Mouse (Mus musculus) midbrain, embryonic 13.5 days (tissue): ENCODE data around the gene Tmem45a. TPM values are rescaled to one million over a fixed set of nuclear protein-coding genes. Genes with fewer than 3 reads are reported as not detected.

ENCODE experiments used
- ATAC-seq: fragments of 200-750 bp; cut with Nextera tagmentation; 2 replicates; pipeline ENCODE4 v1.8.0; 2017; ENCODE audit warnings: mild to moderate bottlenecking, moderate TSS enrichment, moderate library complexity
- H3K27ac ChIP-seq: fragments of 300-500 bp; sonication (generic); 2 replicates; pipeline ENCODE4 v1.5.1; 2015; ENCODE audit warnings: inconsistent platforms, mild to moderate bottlenecking, moderate library complexity
- H3K27me3 ChIP-seq: fragments of 300-500 bp; sonication (generic); 2 replicates; pipeline ENCODE4 v1.6.1; 2015; ENCODE audit warnings: mild to moderate bottlenecking, inconsistent platforms
- H3K36me3 ChIP-seq: fragments of 300-500 bp; sonication (generic); 2 replicates; pipeline ENCODE4 v1.6.1; 2015; ENCODE audit warnings: mild to moderate bottlenecking, inconsistent platforms
- H3K4me1 ChIP-seq: fragments of 300-500 bp; sonication (generic); replicated peaks from 2 replicates; pipeline ENCODE4 v1.6.1; 2015; ENCODE audit warnings: inconsistent platforms
- H3K4me2 ChIP-seq: fragments of 300-500 bp; sonication (generic); replicated peaks from 2 replicates; pipeline ENCODE4 v1.6.1; 2015; ENCODE audit warnings: moderate library complexity, mild to moderate bottlenecking, inconsistent platforms
- H3K4me3 ChIP-seq: fragments of 300-500 bp; sonication (generic); replicated peaks from 2 replicates; pipeline ENCODE4 v1.5.1; 2015; ENCODE audit warnings: mild to moderate bottlenecking, inconsistent platforms
- H3K9ac ChIP-seq: fragments of 300-500 bp; sonication (generic); replicated peaks from 2 replicates; pipeline ENCODE4 v1.6.1; 2015; ENCODE audit warnings: mild to moderate bottlenecking, inconsistent platforms
- H3K9me3 ChIP-seq: fragments of 300-500 bp; sonication (generic); 2 replicates; pipeline ENCODE4 v1.6.1; 2016; ENCODE audit warnings: mild to moderate bottlenecking, inconsistent platforms
- WGBS: fragments of 180-500 bp; shearing (Covaris S2); methylation state at CpG from one replicate; pipeline ENCODE4 v1.1.7; 2015; 5-methylcytosine and 5-hydroxymethylcytosine counted together
- polyA plus RNA-seq: library from polyadenylated mRNA; unstranded; fragments of >200 nt; fragmentation: Nextera tagmentation; extraction: Ambion mirVana; gene quantifications from 2 replicates; pipeline ENCODE4 v1.2.1, GENCODE M21; 2015

The Tmem45a gene
- polyA plus RNA-seq, 1 experiment from 2014 or later = 4.7 TPM

- H3K9ac ChIP-seq = no peak overlapping the region
- H3K36me3 ChIP-seq = no peaks in the 10 kb centered on the region
- H3K9me3 ChIP-seq = no peaks in the 10 kb centered on the region
- 84% methylated on average over 4 of the region's 4 CpGs for WGBS
- no peak overlapping the region for H3K27ac ChIP-seq
- no peak overlapping the region for H3K4me2 ChIP-seq
- ATAC-seq = no peak
- H3K4me3 ChIP-seq = no peak overlapping the region
- H3K4me1 ChIP-seq = no peaks in the 10 kb centered on the region
- no peaks in the 10 kb centered on the region for H3K27me3 ChIP-seq
Observed at GRCm38 (mm10) chr16:56867591-56867990, 18.4 kb downstream of the Tmem45a start.

- Histone ChIP-seq H3K36me3 (no peaks in the 10 kb centered on the region), H3K4me3 (no peak overlapping the region), H3K9ac (no peak overlapping the region), H3K9me3 (no peaks in the 10 kb centered on the region), H3K27ac (no peak overlapping the region), H3K27me3 (no peaks in the 10 kb centered on the region), H3K4me2 (no peak overlapping the region), H3K4me1 (no peaks in the 10 kb centered on the region)
- no peak for ATAC-seq
- WGBS = 69% methylated on average over 10 of the region's 10 CpGs
Observed at GRCm38 (mm10) chr16:56852841-56853587, 33.0 kb downstream of the Tmem45a start.

GRCm38 (mm10) chr16:56842988-56843387 lies 43.0 kb downstream of the Tmem45a start:
- H3K4me2 ChIP-seq = no peak overlapping the region
- H3K4me3 ChIP-seq = no peak overlapping the region
- no peak for ATAC-seq
- no peak overlapping the region for H3K27ac ChIP-seq
- H3K36me3 ChIP-seq = no peaks in the 10 kb centered on the region
- no peaks in the 10 kb centered on the region for H3K9me3 ChIP-seq
- no peaks in the 10 kb centered on the region for H3K27me3 ChIP-seq
- H3K4me1 ChIP-seq = no peaks in the 10 kb centered on the region
- H3K9ac ChIP-seq = no peak overlapping the region
- 88% methylated on average over 5 of the region's 5 CpGs for WGBS

GRCm38 (mm10) chr16:56833312-56833711 lies 52.7 kb downstream of the Tmem45a start:
- Histone ChIP-seq H3K27ac (no peak overlapping the region), H3K9ac (no peak overlapping the region), H3K4me2 (no peak overlapping the region), H3K4me1 (no peaks in the 10 kb centered on the region), H3K4me3 (no peak overlapping the region), H3K36me3 (no peaks in the 10 kb centered on the region), H3K27me3 (no peaks in the 10 kb centered on the region), H3K9me3 (no peaks in the 10 kb centered on the region)
- WGBS = 91% methylated on average over 1 of the region's 1 CpGs
- ATAC-seq = no peak

- Histone ChIP-seq H3K4me3 (no peak overlapping the region), H3K4me1 (no peaks in the 10 kb centered on the region), H3K27me3 (no peaks in the 10 kb centered on the region), H3K9ac (no peak overlapping the region), H3K9me3 (no peaks in the 10 kb centered on the region), H3K27ac (no peak overlapping the region), H3K36me3 (no peaks in the 10 kb centered on the region), H3K4me2 (no peak overlapping the region)
- no peak for ATAC-seq
- WGBS = 98% methylated on average over 2 of the region's 2 CpGs
Observed at GRCm38 (mm10) chr16:56831986-56832385, 54.0 kb downstream of the Tmem45a start.

GRCm38 (mm10) chr16:56801370-56802109 lies 84.4 kb downstream of the Tmem45a start:
- Histone ChIP-seq H3K27me3 (no peaks in the 10 kb centered on the region), H3K4me3 (no peak overlapping the region), H3K4me1 (no peaks in the 10 kb centered on the region), H3K4me2 (no peak overlapping the region), H3K27ac (no peak overlapping the region), H3K9ac (no peak overlapping the region), H3K9me3 (no peaks in the 10 kb centered on the region), H3K36me3 (no peaks in the 10 kb centered on the region)
- 88% methylated on average over 6 of the region's 6 CpGs for WGBS
- ATAC-seq = no peak

- Histone ChIP-seq H3K4me2 (no peak overlapping the region), H3K27ac (no peak overlapping the region), H3K9me3 (no peaks in the 10 kb centered on the region), H3K9ac (no peak overlapping the region), H3K27me3 (no peaks in the 10 kb centered on the region), H3K4me1 (no peaks in the 10 kb centered on the region), H3K4me3 (no peak overlapping the region), H3K36me3 (no peaks in the 10 kb centered on the region)
- WGBS = 87% methylated on average over 7 of the region's 7 CpGs
- no peak for ATAC-seq
Observed at GRCm38 (mm10) chr16:56800946-56801345, 85.0 kb downstream of the Tmem45a start.

GRCm38 (mm10) chr16:56800469-56800868 lies 85.5 kb downstream of the Tmem45a start:
- 50% methylated on average over 2 of the region's 2 CpGs for WGBS

GRCm38 (mm10) chr16:56799541-56800029 lies 86.4 kb downstream of the Tmem45a start:
- Histone ChIP-seq H3K27ac (no peak overlapping the region), H3K4me3 (no peak overlapping the region), H3K4me1 (no peaks in the 10 kb centered on the region), H3K27me3 (no peaks in the 10 kb centered on the region), H3K9ac (no peak overlapping the region), H3K4me2 (no peak overlapping the region), H3K36me3 (no peaks in the 10 kb centered on the region), H3K9me3 (no peaks in the 10 kb centered on the region)
- ATAC-seq = no peak
- WGBS = 80% methylated on average over 3 of the region's 3 CpGs

More at GRCm38 (mm10) chr16:56800469-56800868, 85.5 kb downstream of the Tmem45a start:
- H3K4me1 ChIP-seq = no peaks in the 10 kb centered on the region
- H3K9me3 ChIP-seq = no peaks in the 10 kb centered on the region
- H3K4me3 ChIP-seq = no peak overlapping the region
- no peaks in the 10 kb centered on the region for H3K36me3 ChIP-seq
- no peak overlapping the region for H3K27ac ChIP-seq
- H3K27me3 ChIP-seq = no peaks in the 10 kb centered on the region
- no peak overlapping the region for H3K4me2 ChIP-seq
- H3K9ac ChIP-seq = no peak overlapping the region
- no peak for ATAC-seq

GRCm38 (mm10) chr16:56798873-56799272 lies 87.1 kb downstream of the Tmem45a start:
- no peak for ATAC-seq
- H3K36me3 ChIP-seq = no peaks in the 10 kb centered on the region
- H3K4me1 ChIP-seq = no peaks in the 10 kb centered on the region
- no peak overlapping the region for H3K4me2 ChIP-seq
- H3K27ac ChIP-seq = no peak overlapping the region
- no peak overlapping the region for H3K9ac ChIP-seq
- H3K4me3 ChIP-seq = no peak overlapping the region
- WGBS = 85% methylated on average over 7 of the region's 7 CpGs
- no peaks in the 10 kb centered on the region for H3K27me3 ChIP-seq
- no peaks in the 10 kb centered on the region for H3K9me3 ChIP-seq

GRCm38 (mm10) chr16:56795481-56796139 lies 90.4 kb downstream of the Tmem45a start, which contains the start of gene Adgrg7:
Adgrg7 (minus strand) TSS chr16:56795855.
- Histone ChIP-seq H3K9ac (no peak within 1 kb of the TSS), H3K27ac (no peak within 1 kb of the TSS), H3K9me3 (no peaks in the 10 kb centered on the region), H3K36me3 (no peaks in the 10 kb centered on the region), H3K4me1 (no peaks in the 10 kb centered on the region), H3K4me2 (no peak within 1 kb of the TSS), H3K27me3 (no peaks in the 10 kb centered on the region), H3K4me3 (no peak within 1 kb of the TSS)
- ATAC-seq = no peak
- 79% methylated on average over 8 of the region's 8 CpGs for WGBS
